Mouse (Mus musculus) heart, postnatal 0 days (tissue): ENCODE data around the gene Vstm5. TPM values are rescaled to one million over a fixed set of nuclear protein-coding genes. Genes with fewer than 3 reads are reported as not detected.
"Not testable (repeated sequence)": the region's sequence is repeated elsewhere in the genome, so short reads cannot be mapped to it uniquely, and the experiment has no call there.

ENCODE experiments used
- ATAC-seq: fragments of 200-750 bp; cut with Nextera tagmentation; 2 replicates; pipeline ENCODE4 v1.8.0; 2017; ENCODE audit warnings: low read depth, moderate number of reproducible peaks, moderate library complexity; ENCODE audit not compliant: insufficient read depth
- DNase-seq: peaks from one replicate; pipeline ENCODE4 v3.0.0-alpha.2; 2016; ENCODE audit warnings: low spot score
- H3K27ac ChIP-seq: fragments of 300-500 bp; sonication (generic); 2 replicates; pipeline ENCODE4 v1.5.1; 2014; ENCODE audit warnings: low read depth, mild to moderate bottlenecking
- H3K27me3 ChIP-seq: fragments of 300-500 bp; sonication (generic); 2 replicates; pipeline ENCODE4 v1.6.1; 2014; ENCODE audit warnings: low read length, mixed read lengths; ENCODE audit not compliant: control insufficient read depth, insufficient read depth
- H3K36me3 ChIP-seq: fragments of 300-500 bp; sonication (generic); replicated peaks from 2 replicates; pipeline ENCODE4 v1.6.1; 2014; ENCODE audit warnings: low read length, mixed read lengths; ENCODE audit not compliant: control insufficient read depth, insufficient read depth
- H3K4me1 ChIP-seq: fragments of 300-500 bp; sonication (generic); 2 replicates; pipeline ENCODE4 v1.6.1; 2014; ENCODE audit warnings: antibody characterized with exemption; ENCODE audit not compliant: control insufficient read depth, insufficient read depth
- H3K4me2 ChIP-seq: fragments of 300-500 bp; sonication (generic); 2 replicates; pipeline ENCODE4 v1.6.1; 2014; ENCODE audit warnings: low read depth, mild to moderate bottlenecking, low read length, moderate library complexity
- H3K4me3 ChIP-seq: fragments of 300-500 bp; sonication (generic); 2 replicates; pipeline ENCODE4 v1.5.1; 2014; ENCODE audit warnings: low read depth, low read length
- H3K9ac ChIP-seq: fragments of 300-500 bp; sonication (generic); replicated peaks from 2 replicates; pipeline ENCODE4 v1.6.1; 2014; ENCODE audit warnings: low read depth, low read length, mixed read lengths
- H3K9me3 ChIP-seq: fragments of 300-500 bp; sonication (generic); replicated peaks from 2 replicates; pipeline ENCODE4 v1.6.1; 2016; ENCODE audit warnings: low read length; ENCODE audit not compliant: control insufficient read depth
- CTCF ChIP-seq: IDR thresholded peaks from 2 replicates; pipeline ENCODE4 v1.5.1; 2016; ENCODE audit warnings: antibody characterized with exemption, control low read depth, low read depth
- EP300 ChIP-seq: IDR thresholded peaks from 2 replicates; pipeline ENCODE4 v1.6.1; 2016; ENCODE audit warnings: antibody characterized with exemption, low read depth
- WGBS: fragments of 180-500 bp; shearing (Covaris S2); extraction: QIAGEN DNeasy Blood & Tissue Kit; methylation state at CpG from one replicate; pipeline ENCODE4 v1.1.7; 2014; 5-methylcytosine and 5-hydroxymethylcytosine counted together
- polyA plus RNA-seq: library from polyadenylated mRNA; unstranded; fragments of >200 nt; fragmentation: Nextera tagmentation; extraction: Ambion mirVana; gene quantifications from 2 replicates; pipeline ENCODE4 v1.2.1, GENCODE M21; 2015
- total RNA-seq: library from RNA; depleted of rRNA; stranded (reverse); fragments of >200 nt; gene quantifications from 2 replicates; pipeline ENCODE4 v1.2.3, GENCODE M21; 2014; ENCODE audit warnings: low replicate concordance

Vstm5 gene
- total and polyA plus RNA-seq, 2 experiments from 2014 or later = 1.5 to 1.6 TPM

GRCm38 (mm10) chr9:15297112-15297511 is 58.3 kb downstream of the Vstm5 start:
- H3K27ac ChIP-seq = no peak overlapping the region
- no peak for DNase-seq
- no peak overlapping the region for H3K9ac ChIP-seq
- no peaks in the 10 kb centered on the region for H3K4me1 ChIP-seq
- 77% methylated on average over 7 of the region's 7 CpGs for WGBS
- H3K4me3 ChIP-seq = no peak overlapping the region
- no peak for TF ChIP-seq CTCF
- TF ChIP-seq EP300 = no peak
- 0 out of 2 replicates have a peak, but pooled peaks cover 8% of the 10 kb centered on the region for H3K36me3 ChIP-seq
- ATAC-seq = no peak
- no peak overlapping the region for H3K4me2 ChIP-seq
- H3K27me3 ChIP-seq = no peaks in the 10 kb centered on the region
- H3K9me3 ChIP-seq = no peaks in the 10 kb centered on the region

DNA sequence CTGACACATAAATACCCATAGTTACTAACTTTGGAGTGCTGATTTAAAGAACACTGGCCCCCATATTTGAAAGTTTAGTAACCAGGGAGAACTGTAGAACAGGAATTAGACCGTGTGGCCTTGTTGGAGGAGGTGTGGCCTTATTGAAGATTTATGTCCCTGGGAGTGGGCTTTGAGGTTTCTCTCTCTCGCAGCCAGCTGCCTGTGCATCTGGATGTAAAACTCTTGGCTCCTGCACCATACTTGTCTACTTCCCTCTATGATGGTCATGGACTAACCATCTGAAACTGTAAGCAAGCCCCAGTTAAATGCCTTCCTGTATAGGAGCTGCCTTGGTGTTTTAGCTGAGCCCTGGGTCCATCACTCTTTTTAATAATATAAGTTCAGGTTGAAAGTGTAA is 59.6 kb downstream of the Vstm5 start:
- Histone ChIP-seq H3K4me2 (no peak overlapping the region), H3K27me3 (no peaks in the 10 kb centered on the region), H3K4me3 (no peak overlapping the region), H3K9ac (no peak overlapping the region), H3K27ac (no peak overlapping the region), H3K4me1 (no peaks in the 10 kb centered on the region), H3K36me3 (0 out of 2 replicates have a peak, but pooled peaks cover 6% of the 10 kb centered on the region), H3K9me3 (no peaks in the 10 kb centered on the region)
- TF ChIP-seq EP300 (no peak), CTCF (no peak)
- DNase-seq (no peak), ATAC-seq (no peak)
- WGBS = 66% methylated on average over 2 of the region's 2 CpGs

DNA sequence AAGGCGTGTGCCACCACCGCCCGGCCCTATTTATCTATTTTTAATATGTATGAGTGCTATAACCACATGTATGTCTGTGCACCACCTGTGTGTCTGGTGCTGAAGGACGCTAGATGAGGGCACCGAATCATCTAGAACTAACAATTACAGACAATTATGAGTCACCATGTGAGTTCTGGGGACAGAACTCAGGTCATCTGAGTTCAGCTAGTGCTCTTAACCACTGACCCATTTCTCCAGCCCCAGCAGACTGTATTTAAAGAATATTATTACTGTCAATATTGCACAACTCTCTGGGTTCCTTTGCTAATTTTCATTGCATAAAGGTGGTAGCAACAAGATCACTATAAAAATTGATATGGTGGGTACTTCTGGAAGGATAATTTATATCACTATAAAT is 61.2 kb downstream of the Vstm5 start:
- H3K4me3 ChIP-seq = no peak overlapping the region
- no peaks in the 10 kb centered on the region for H3K4me1 ChIP-seq
- no peak overlapping the region for H3K27ac ChIP-seq
- H3K9ac ChIP-seq = no peak overlapping the region
- H3K27me3 ChIP-seq = no peaks in the 10 kb centered on the region
- TF ChIP-seq EP300 = no peak
- no peak for TF ChIP-seq CTCF
- DNase-seq = no peak
- H3K36me3 ChIP-seq = 0 out of 2 replicates have a peak, but pooled peaks cover 6% of the 10 kb centered on the region
- no peak for ATAC-seq
- no peaks in the 10 kb centered on the region for H3K9me3 ChIP-seq
- 87% methylated on average over 5 of the region's 5 CpGs for WGBS
- no peak overlapping the region for H3K4me2 ChIP-seq

DNA sequence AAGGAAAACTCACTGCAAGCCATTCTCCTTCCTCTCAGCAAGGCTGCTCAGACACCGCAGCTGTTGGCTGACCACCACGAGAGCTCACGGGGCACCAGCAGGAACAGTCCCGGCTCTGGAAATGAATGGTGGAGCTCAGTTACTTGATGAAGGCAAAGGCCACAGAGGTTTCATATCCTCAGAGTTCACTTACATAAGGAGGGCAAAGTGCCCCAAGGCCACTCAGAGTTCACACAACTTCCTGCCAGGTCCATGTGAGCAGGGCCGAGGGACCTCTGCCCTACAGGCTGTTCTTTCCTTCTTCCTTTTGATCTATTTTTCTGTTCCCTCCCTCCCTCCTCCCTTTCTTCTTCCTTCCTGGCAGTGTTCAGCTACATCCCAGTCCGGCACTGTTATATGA is 62.6 kb downstream of the Vstm5 start:
- H3K9ac ChIP-seq = no peak overlapping the region; the same call in 1 of the 2 replicates
- 0 out of 2 replicates have a peak, but pooled peaks cover 6% of the 10 kb centered on the region for H3K4me1 ChIP-seq
- H3K27ac ChIP-seq = peak overlapping the region; percentile 62
- no peaks in the 10 kb centered on the region for H3K9me3 ChIP-seq
- DNase-seq (peak; percentile 29), ATAC-seq (no peak)
- peak overlapping the region; percentile 7 for H3K4me2 ChIP-seq
- H3K27me3 ChIP-seq = no peaks in the 10 kb centered on the region
- TF ChIP-seq EP300 (no peak), CTCF (no peak)
- no peak overlapping the region for H3K4me3 ChIP-seq
- WGBS = 64% methylated on average over 6 of the region's 6 CpGs
- H3K36me3 ChIP-seq = 0 out of 2 replicates have a peak, but pooled peaks cover 6% of the 10 kb centered on the region

DNA sequence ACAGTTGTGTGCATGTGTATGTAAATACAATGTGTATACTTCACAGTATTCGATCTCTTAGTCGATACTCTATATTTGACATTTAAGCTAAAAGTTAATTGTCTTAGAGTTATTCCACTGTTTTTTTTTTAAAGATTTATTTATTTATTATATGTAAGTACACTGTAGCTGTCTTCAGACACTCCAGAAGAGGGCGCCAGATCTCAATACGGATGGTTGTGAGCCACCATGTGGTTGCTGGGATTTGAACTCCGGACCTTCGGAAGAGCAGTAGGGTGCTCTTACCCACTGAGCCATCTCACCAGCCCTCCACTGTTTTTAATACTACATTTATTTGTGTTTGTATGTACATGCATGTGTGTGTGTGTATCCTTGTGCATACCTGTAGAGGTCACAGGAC is 63.2 kb downstream of the Vstm5 start:
- H3K4me2 ChIP-seq, DNase-seq, H3K36me3 ChIP-seq, ATAC-seq, H3K9ac ChIP-seq, H3K27ac ChIP-seq, H3K27me3 ChIP-seq, H3K4me3 ChIP-seq, H3K9me3 ChIP-seq: not testable (repeated sequence)
- H3K4me1 ChIP-seq = peaks cover 12% of the 10 kb centered on the region
- 80% methylated on average over 6 of the region's 6 CpGs for WGBS

- TF ChIP-seq EP300 (no peak), CTCF (no peak)
- no peak for DNase-seq
- Histone ChIP-seq H3K4me1 (peaks cover 21% of the 10 kb centered on the region), H3K9me3 (no peaks in the 10 kb centered on the region), H3K36me3 (no peaks in the 10 kb centered on the region), H3K4me3 (no peak overlapping the region), H3K9ac (no peak overlapping the region), H3K4me2 (no peak overlapping the region), H3K27me3 (no peaks in the 10 kb centered on the region), H3K27ac (no peak overlapping the region)
- no peak for ATAC-seq
- WGBS = 74% methylated on average over 2 of the region's 2 CpGs
Measured at GRCm38 (mm10) chr9:15302881-15303280, 64.0 kb downstream of the Vstm5 start.
